Mouse (Mus musculus): ENCODE measurements around the gene Lemd2. TPM values are rescaled to one million over a fixed set of nuclear protein-coding genes. Genes with fewer than 3 reads are reported as not detected.

Lemd2 gene
- polyA plus RNA-seq, 1 experiment from 2014 or later, result 7.7 TPM

GRCm38 (mm10) chr17:27226701-27227100 lies 22.4 kb upstream of the Lemd2 start:
- 39% methylated on average over 3 of the region's 3 CpGs for WGBS
- Histone ChIP-seq H3K27me3 (replicated peaks) (peaks cover 72% of the 10 kb centered on the region), H3K4me2 (no peak overlapping the region), H3K36me3 (no peaks in the 10 kb centered on the region), H3K27ac (replicated peaks) (no peak overlapping the region), H3K9ac (no peak overlapping the region), H3K9me3 (no peaks in the 10 kb centered on the region), H3K4me3 (no peak overlapping the region), H3K4me1 (no peaks in the 10 kb centered on the region)
- ATAC-seq (ENCODE audit: extremely low read depth, insufficient number of reproducible peaks, low FRiP score, low TSS enrichment), result no peak

GRCm38 (mm10) chr17:27225801-27226200 lies 21.5 kb upstream of the Lemd2 start:
- WGBS, result 72% methylated on average over 10 of the region's 10 CpGs
- Histone ChIP-seq H3K9me3 (no peaks in the 10 kb centered on the region), H3K27ac (replicated peaks) (no peak overlapping the region), H3K9ac (no peak overlapping the region), H3K27me3 (replicated peaks) (peaks cover 67% of the 10 kb centered on the region), H3K4me1 (no peaks in the 10 kb centered on the region), H3K4me3 (no peak overlapping the region), H3K4me2 (no peak overlapping the region), H3K36me3 (no peaks in the 10 kb centered on the region)
- no peak for ATAC-seq (ENCODE audit: extremely low read depth, insufficient number of reproducible peaks, low FRiP score, low TSS enrichment)

GRCm38 (mm10) chr17:27223821-27224220 lies 19.6 kb upstream of the Lemd2 start:
- no peaks in the 10 kb centered on the region for H3K9me3 ChIP-seq
- ATAC-seq (ENCODE audit: extremely low read depth, insufficient number of reproducible peaks, low FRiP score, low TSS enrichment), result no peak

GRCm38 (mm10) chr17:27221562-27221961 lies 17.3 kb upstream of the Lemd2 start:
- no peak for ATAC-seq (ENCODE audit: extremely low read depth, insufficient number of reproducible peaks, low FRiP score, low TSS enrichment)
- H3K4me2 ChIP-seq, result no peak overlapping the region
- no peak overlapping the region for H3K4me3 ChIP-seq
- H3K4me1 ChIP-seq, result no peaks in the 10 kb centered on the region
- no peaks in the 10 kb centered on the region for H3K9me3 ChIP-seq
- H3K27ac ChIP-seq (replicated peaks), result no peak overlapping the region
- H3K36me3 ChIP-seq, result no peaks in the 10 kb centered on the region
- H3K9ac ChIP-seq, result no peak overlapping the region
- peaks cover 44% of the 10 kb centered on the region for H3K27me3 ChIP-seq (replicated peaks)
- 85% methylated on average over 16 of the region's 16 CpGs for WGBS

More at GRCm38 (mm10) chr17:27223821-27224220, 19.6 kb upstream of the Lemd2 start:
- Histone ChIP-seq H3K27me3 (replicated peaks) (peaks cover 53% of the 10 kb centered on the region), H3K4me3 (no peak overlapping the region), H3K27ac (replicated peaks) (no peak overlapping the region), H3K36me3 (no peaks in the 10 kb centered on the region), H3K9ac (no peak overlapping the region), H3K4me2 (no peak overlapping the region), H3K4me1 (no peaks in the 10 kb centered on the region)
- WGBS, result 81% methylated on average over 6 of the region's 6 CpGs

DNA sequence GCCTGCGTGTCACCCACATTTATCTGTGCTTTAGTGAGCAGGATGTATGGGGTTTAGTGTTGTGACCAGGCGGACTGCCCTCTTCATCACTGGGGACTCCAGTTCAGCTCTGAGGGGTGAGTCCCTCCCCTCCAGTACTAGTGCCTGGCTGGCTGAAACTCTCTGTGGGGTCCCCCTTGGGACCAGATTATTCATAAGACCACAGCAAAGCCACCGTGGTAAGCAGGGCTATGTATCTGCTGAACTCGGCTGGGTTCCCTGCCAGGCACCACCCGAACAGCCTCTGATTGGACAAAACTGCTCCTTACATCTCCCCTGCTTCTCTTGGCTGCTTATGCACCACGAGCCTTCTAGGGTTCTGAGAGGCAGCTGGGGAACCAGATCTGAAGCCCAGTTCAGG lies 14.6 kb upstream of the Lemd2 start:
- 51% methylated on average over 6 of the region's 6 CpGs for WGBS
- no peaks in the 10 kb centered on the region for H3K4me1 ChIP-seq

DNA sequence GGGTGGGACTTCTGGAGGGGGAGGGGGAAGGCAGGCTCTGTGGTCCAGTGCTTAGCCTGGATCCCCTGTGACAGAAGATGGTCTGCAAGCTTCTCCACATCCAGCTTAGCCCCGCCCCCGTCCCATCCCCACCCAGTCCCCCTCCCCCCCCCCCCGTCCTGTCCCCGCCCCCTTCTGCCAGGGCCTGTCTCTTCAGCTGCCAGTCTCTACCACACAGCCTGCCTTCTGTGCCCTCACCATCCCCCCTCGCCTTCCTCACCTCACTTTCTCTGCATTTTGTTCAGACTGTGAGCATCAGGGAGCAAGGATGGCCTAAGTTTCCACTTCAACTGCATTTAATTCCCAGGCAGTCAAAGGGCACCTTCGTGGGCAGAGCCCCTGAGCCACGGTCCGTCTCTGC lies 14.1 kb upstream of the Lemd2 start:
- Histone ChIP-seq H3K4me3 (no peak overlapping the region), H3K4me2 (no peak overlapping the region), H3K9me3 (peaks cover 7% of the 10 kb centered on the region; the same call in 1 of the 2 replicates), H3K27ac (replicated peaks) (no peak overlapping the region), H3K9ac (no peak overlapping the region), H3K27me3 (replicated peaks) (peaks cover 32% of the 10 kb centered on the region), H3K36me3 (no peaks in the 10 kb centered on the region), H3K4me1 (no peaks in the 10 kb centered on the region)
- WGBS, result 55% methylated on average over 6 of the region's 8 CpGs
- no peak for ATAC-seq (ENCODE audit: extremely low read depth, insufficient number of reproducible peaks, low FRiP score, low TSS enrichment)

More for the DNA sequence above, 14.6 kb upstream of the Lemd2 start:
- no peak overlapping the region for H3K4me2 ChIP-seq
- no peaks in the 10 kb centered on the region for H3K36me3 ChIP-seq
- H3K27ac ChIP-seq (replicated peaks), result no peak overlapping the region
- no peak overlapping the region for H3K9ac ChIP-seq
- no peak overlapping the region for H3K4me3 ChIP-seq
- ATAC-seq (ENCODE audit: extremely low read depth, insufficient number of reproducible peaks, low FRiP score, low TSS enrichment), result no peak
- H3K27me3 ChIP-seq (replicated peaks), result peaks cover 35% of the 10 kb centered on the region
- H3K9me3 ChIP-seq, result peaks cover 7% of the 10 kb centered on the region; the same call in 1 of the 2 replicates

DNA sequence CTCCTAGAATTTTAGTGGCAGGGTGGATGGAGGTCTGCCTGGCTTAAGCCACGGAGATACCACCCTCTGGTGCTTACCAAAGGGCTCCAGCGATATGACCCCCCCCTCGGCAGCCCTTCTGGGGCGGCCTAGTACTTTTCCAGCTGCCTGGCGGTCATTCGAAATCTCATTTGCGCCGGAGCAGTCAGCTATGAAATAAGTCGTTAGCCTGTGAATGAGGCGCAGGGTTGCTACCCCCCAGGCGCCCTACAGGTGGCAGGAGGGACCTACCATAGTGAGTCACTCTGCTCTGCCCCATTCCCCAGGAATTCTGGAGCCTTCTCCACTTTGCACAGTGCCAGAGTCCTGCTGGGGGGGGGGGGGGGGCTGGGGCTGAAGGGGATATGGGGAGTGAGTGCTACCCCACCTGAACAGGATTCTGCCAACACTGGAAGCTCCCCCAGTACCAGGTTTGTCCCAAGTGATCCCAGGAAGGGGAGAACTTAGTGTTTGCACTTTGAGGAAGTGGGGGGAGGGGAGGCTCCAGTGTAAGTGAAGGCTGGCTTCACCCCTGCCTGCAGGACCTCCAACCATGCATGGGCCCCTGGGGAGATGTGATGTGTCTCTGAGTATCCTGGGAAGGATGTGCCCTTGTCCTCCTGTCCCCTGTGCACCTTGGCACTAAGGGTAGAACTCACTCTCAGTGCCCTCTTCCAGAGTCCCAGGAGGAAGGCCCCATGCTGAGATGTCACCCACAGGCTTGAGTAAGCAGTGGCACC lies 8.7 kb upstream of the Lemd2 start:
- 10% methylated on average over 11 of the region's 11 CpGs for WGBS
- H3K4me2 ChIP-seq, result peak overlapping the region; percentile 55
- H3K27ac ChIP-seq (replicated peaks), result no peak overlapping the region
- peaks cover 12% of the 10 kb centered on the region; the same call in 1 of the 2 replicates for H3K9me3 ChIP-seq
- no peak overlapping the region for H3K9ac ChIP-seq
- no peak overlapping the region for H3K4me3 ChIP-seq
- peaks cover 5% of the 10 kb centered on the region; the same call in 1 of the 2 replicates for H3K4me1 ChIP-seq
- ATAC-seq (ENCODE audit: extremely low read depth, insufficient number of reproducible peaks, low FRiP score, low TSS enrichment), result 0 out of 2 replicates have a peak, but pooled peaks have one; percentile 40
- peaks cover 53% of the 10 kb centered on the region for H3K27me3 ChIP-seq (replicated peaks)
- H3K36me3 ChIP-seq, result no peaks in the 10 kb centered on the region

DNA sequence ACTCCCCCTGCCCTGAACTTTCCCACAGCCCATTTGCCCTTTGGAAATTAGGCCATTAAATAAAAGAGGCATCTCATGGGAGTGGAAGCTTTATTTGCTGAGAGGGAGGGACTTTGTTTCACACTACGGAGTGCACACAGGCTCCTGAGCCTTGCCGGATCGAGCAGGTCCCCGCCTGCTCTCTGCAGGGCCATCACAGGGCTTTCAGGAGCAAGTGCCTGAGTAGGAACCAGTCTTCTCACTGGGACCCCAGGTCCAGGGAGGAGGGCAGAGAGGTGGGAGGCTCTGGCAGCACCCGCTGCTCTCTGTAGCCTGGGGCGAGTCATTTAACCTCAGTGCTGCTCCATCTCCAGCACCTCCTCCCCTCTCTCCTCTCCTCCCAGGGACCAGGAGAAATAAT lies 7.7 kb upstream of the Lemd2 start:
- Histone ChIP-seq H3K36me3 (no peaks in the 10 kb centered on the region), H3K4me2 (no peak overlapping the region), H3K27ac (replicated peaks) (no peak overlapping the region), H3K4me3 (no peak overlapping the region), H3K9ac (no peak overlapping the region), H3K4me1 (peaks cover 5% of the 10 kb centered on the region; the same call in 1 of the 2 replicates), H3K27me3 (replicated peaks) (peaks cover 44% of the 10 kb centered on the region), H3K9me3 (peaks cover 12% of the 10 kb centered on the region; the same call in 1 of the 2 replicates)
- 43% methylated on average over 6 of the region's 6 CpGs for WGBS
- ATAC-seq (ENCODE audit: extremely low read depth, insufficient number of reproducible peaks, low FRiP score, low TSS enrichment), result no peak

DNA sequence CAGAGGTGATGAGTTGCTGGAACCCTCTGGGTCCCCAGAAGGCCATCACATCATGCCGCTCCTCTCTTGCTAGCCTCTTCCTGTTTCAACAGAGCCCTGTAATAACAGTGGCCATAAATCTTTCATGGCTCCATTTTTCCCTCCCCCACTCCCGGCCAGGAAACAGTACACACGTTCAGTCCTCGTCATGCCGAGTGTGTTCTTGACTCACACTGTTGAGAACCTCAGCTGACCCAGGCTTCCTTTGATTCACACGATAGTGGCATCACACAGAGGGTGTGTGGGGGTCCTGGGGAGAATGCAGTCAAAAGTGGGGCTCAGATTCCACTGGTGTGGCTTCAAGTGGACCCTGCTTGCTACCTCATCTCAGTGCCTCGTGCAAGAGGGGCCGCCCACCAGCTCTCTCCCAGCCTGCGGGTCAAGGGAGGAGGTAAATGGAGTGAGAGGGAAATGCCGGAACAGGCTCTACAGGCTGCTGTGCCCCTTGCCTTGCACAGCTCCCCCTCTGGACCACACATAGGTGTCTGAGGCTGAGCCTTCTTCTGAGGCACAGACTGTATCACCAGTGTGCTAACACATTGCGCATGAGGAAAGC lies 2.9 kb upstream of the Lemd2 start:
- Histone ChIP-seq H3K27ac (replicated peaks) (no peak overlapping the region), H3K9ac (no peak overlapping the region), H3K36me3 (peaks cover 5% of the 10 kb centered on the region), H3K4me2 (no peak overlapping the region), H3K27me3 (replicated peaks) (peaks cover 29% of the 10 kb centered on the region), H3K9me3 (peaks cover 4% of the 10 kb centered on the region; the same call in 1 of the 2 replicates), H3K4me1 (peaks cover 17% of the 10 kb centered on the region), H3K4me3 (no peak overlapping the region)
- 55% methylated on average over 11 of the region's 11 CpGs for WGBS
- no peak for ATAC-seq (ENCODE audit: extremely low read depth, insufficient number of reproducible peaks, low FRiP score, low TSS enrichment)

- peak overlapping the region; percentile 87 for H3K4me3 ChIP-seq
- peaks cover 4% of the 10 kb centered on the region; the same call in 1 of the 2 replicates for H3K9me3 ChIP-seq
- peak overlapping the region; percentile 76 for H3K4me2 ChIP-seq
- H3K27ac ChIP-seq (replicated peaks), result peak overlapping the region; percentile 93
- ATAC-seq (ENCODE audit: extremely low read depth, insufficient number of reproducible peaks, low FRiP score, low TSS enrichment), result peak; percentile 5; the same call in 1 of the 2 replicates
- H3K9ac ChIP-seq, result peak overlapping the region; percentile 98
- under 1% methylated on average over 73 of the region's 74 CpGs for WGBS
- 0 out of 2 replicates have a peak, but pooled peaks cover 8% of the 10 kb centered on the region for H3K27me3 ChIP-seq (replicated peaks)
- H3K4me1 ChIP-seq, result peaks cover 27% of the 10 kb centered on the region
- H3K36me3 ChIP-seq, result peaks cover 42% of the 10 kb centered on the region
Measured at GRCm38 (mm10) chr17:27203358-27204074, 753 bp downstream of the Lemd2 start.

DNA sequence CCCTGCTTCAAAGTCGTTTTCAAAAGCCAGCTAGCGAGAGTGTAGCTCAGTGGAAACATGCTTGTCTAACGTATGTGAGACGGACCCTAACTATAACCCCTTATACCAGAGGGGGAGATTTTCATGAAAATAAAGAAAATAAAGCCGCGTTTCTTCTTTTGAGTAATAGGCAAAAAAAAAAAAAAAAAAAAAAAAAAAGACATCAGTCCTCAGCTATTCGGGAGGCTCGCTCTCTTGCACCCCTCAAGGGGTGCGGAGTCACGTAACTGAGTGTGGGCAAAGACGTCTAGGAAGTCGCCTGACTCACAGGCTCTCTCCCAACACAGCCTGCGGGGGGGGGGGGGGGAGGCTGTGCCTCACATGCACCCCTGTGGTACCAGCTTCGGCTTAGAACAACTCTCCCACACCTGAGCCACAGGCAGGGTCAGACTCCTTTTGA lies 1.3 kb downstream of the Lemd2 start:
- H3K27ac ChIP-seq (replicated peaks), result peak overlapping the region; percentile 93
- peak overlapping the region; percentile 76 for H3K4me2 ChIP-seq
- WGBS, result 47% methylated on average over 14 of the region's 14 CpGs
- H3K4me1 ChIP-seq, result peaks cover 27% of the 10 kb centered on the region
- H3K27me3 ChIP-seq (replicated peaks), result 0 out of 2 replicates have a peak, but pooled peaks cover 8% of the 10 kb centered on the region
- H3K36me3 ChIP-seq, result peaks cover 47% of the 10 kb centered on the region
- H3K9ac ChIP-seq, result peak overlapping the region; percentile 98
- H3K4me3 ChIP-seq, result peak overlapping the region; percentile 87
- no peak for ATAC-seq (ENCODE audit: extremely low read depth, insufficient number of reproducible peaks, low FRiP score, low TSS enrichment)
- peaks cover 4% of the 10 kb centered on the region; the same call in 1 of the 2 replicates for H3K9me3 ChIP-seq

Data from heart, embryonic 13.5 days (tissue).